Mouse (Mus musculus) kidney, adult 10 weeks (tissue): ENCODE data around the gene Chchd5. TPM values are rescaled to one million over a fixed set of nuclear protein-coding genes. Genes with fewer than 3 reads are reported as not detected.

ENCODE experiments used
- polyA plus RNA-seq: library from polyadenylated mRNA; stranded (reverse); fragments of 350-450 nt; fragmentation: Illumina TruSeq; extraction: RNeasy Lipid Tissue Mini Kit (QIAGEN cat#74804); gene quantifications from one replicate; pipeline ENCODE4 v1.2.3, GENCODE M21; 2014; ENCODE audit warnings: low read depth, low replicate concordance

The Chchd5 gene
- polyA plus RNA-seq, result 6.3 TPM

GRCm38 (mm10) chr2:129129412-129129929, at the start of gene Chchd5:
Gene Chchd5, plus strand, starts transcription at chr2:129129700.

GRCm38 (mm10) chr2:129100784-129101310, 28.7 kb upstream of the Chchd5 start, which contains the start of gene Polr1b:
Gene Polr1b, plus strand, starts transcription at chr2:129100995.

Other genes starting within 250 kb of the Chchd5 start
- gene Zc3h8, start 185.6 kb upstream of the Chchd5 start, polyA plus RNA-seq, result 10.5 TPM
- 7.0 TPM for gene Zc3h6, start 162.3 kb upstream of the Chchd5 start, polyA plus RNA-seq
- 11.9 TPM for gene Gm10762, start 162.0 kb upstream of the Chchd5 start, polyA plus RNA-seq
- not detected for gene Vinac1, start 81.5 kb upstream of the Chchd5 start, polyA plus RNA-seq
- 8.9 TPM for gene Ttl, start 63.8 kb upstream of the Chchd5 start, polyA plus RNA-seq
- gene Polr1b, start 28.7 kb upstream of the Chchd5 start, polyA plus RNA-seq, result 4.4 TPM
- 21.5 TPM for gene Slc20a1, start 69.1 kb downstream of the Chchd5 start, polyA plus RNA-seq
- 0.49 TPM for gene Ckap2l, start 167.5 kb downstream of the Chchd5 start, polyA plus RNA-seq
- not detected for gene Il1a, start 180.3 kb downstream of the Chchd5 start, polyA plus RNA-seq
- gene Il1b, start 241.4 kb downstream of the Chchd5 start, polyA plus RNA-seq, result 2.8 TPM